Mouse (Mus musculus): ENCODE data around the gene Zfp229.
"Not testable (repeated sequence)": the region's sequence is repeated elsewhere in the genome, so short reads cannot be mapped to it uniquely, and the experiment has no call there.

The Zfp229 gene

GRCm38 (mm10) chr17:21730495-21730894, at the start of gene Zfp229:
Gene Zfp229, plus strand, starts transcription at chr17:21730795.
- CTCF ChIA-PET = not testable (repeated sequence)

GRCm38 (mm10) chr17:21691560-21691959, 39.0 kb upstream of the Zfp229 start, which contains the start of gene Gm10226:
Gene Gm10226, plus strand, starts transcription at chr17:21691860.
- CTCF ChIA-PET = no interaction called here

- CTCF ChIA-PET = no interaction called here
Observed at GRCm38 (mm10) chr17:21693342-21693741, 37.3 kb upstream of the Zfp229 start.

GRCm38 (mm10) chr17:21696073-21696472, 34.5 kb upstream of the Zfp229 start:
- CTCF ChIA-PET = no interaction called here

- CTCF ChIA-PET = no interaction called here
Observed at GRCm38 (mm10) chr17:21702281-21703240, 28.0 kb upstream of the Zfp229 start.

GRCm38 (mm10) chr17:21703414-21703813, 27.2 kb upstream of the Zfp229 start:
- CTCF ChIA-PET = no interaction called here

- CTCF ChIA-PET = no interaction called here
Observed at GRCm38 (mm10) chr17:21707343-21707996, 23.1 kb upstream of the Zfp229 start, which contains the start of gene Zfp760. Gene Zfp760, plus strand, starts transcription at chr17:21707741.

GRCm38 (mm10) chr17:21708401-21708800, 22.2 kb upstream of the Zfp229 start:
- CTCF ChIA-PET = no interaction called here

- CTCF ChIA-PET = no interaction called here
Observed at GRCm38 (mm10) chr17:21733049-21733448, 2.5 kb downstream of the Zfp229 start.

- CTCF ChIA-PET = no interaction called here
Observed at GRCm38 (mm10) chr17:21733529-21734031, 3.0 kb downstream of the Zfp229 start.

- CTCF ChIA-PET = no interaction called here
Observed at GRCm38 (mm10) chr17:21752791-21753190, 22.2 kb downstream of the Zfp229 start.

GRCm38 (mm10) chr17:21753342-21754208, 23.0 kb downstream of the Zfp229 start:
- CTCF ChIA-PET = interaction anchor here (0.5 kb wide), 1 partner anchor 151 kb away, joined by 3 read pairs; no protein-coding TSS in a partner anchor

- CTCF ChIA-PET = no interaction called here
Observed at GRCm38 (mm10) chr17:21770336-21770735, 39.7 kb downstream of the Zfp229 start.

- CTCF ChIA-PET = no interaction called here
Observed at GRCm38 (mm10) chr17:21792256-21792655, 61.7 kb downstream of the Zfp229 start.

GRCm38 (mm10) chr17:21801373-21801772, 70.8 kb downstream of the Zfp229 start:
- CTCF ChIA-PET = not testable (repeated sequence)

Measured in spleen, embryonic (tissue).